Mouse (Mus musculus) megakaryocyte, embryonic 14.5 days (primary cell): ENCODE data around the gene Fam178b. TPM values are rescaled to one million over a fixed set of nuclear protein-coding genes. Genes with fewer than 3 reads are reported as not detected.

Experiments used
- H3K27me3 ChIP-seq: replicated peaks from 2 replicates; pipeline ENCODE3; 2012; ENCODE audit warnings: inconsistent platforms
- H3K36me3 ChIP-seq: replicated peaks from 2 replicates; pipeline ENCODE3; 2012; ENCODE audit warnings: low read length, inconsistent platforms, mixed read lengths
- H3K4me1 ChIP-seq: 2 replicates; pipeline ENCODE4 v1.6.1; 2012; ENCODE audit warnings: inconsistent platforms
- H3K4me3 ChIP-seq: replicated peaks from 2 replicates; pipeline ENCODE3; 2012; ENCODE audit warnings: moderate library complexity, mild to moderate bottlenecking, inconsistent platforms
- H3K9me3 ChIP-seq: 2 replicates; pipeline ENCODE4 v1.6.1; 2012; ENCODE audit warnings: inconsistent platforms
- FLI1 ChIP-seq: IDR thresholded peaks from 2 replicates; pipeline ENCODE4 v1.6.1; 2012; ENCODE audit warnings: low read length, inconsistent platforms, mixed read lengths
- GATA1 ChIP-seq: IDR thresholded peaks from 3 replicates; pipeline ENCODE4 v1.6.1; 2012; ENCODE audit warnings: mixed read lengths, low read length, inconsistent platforms, borderline replicate concordance
- polyA plus RNA-seq: library from polyadenylated mRNA; stranded (reverse); fragments of >175 nt; gene quantifications from 2 replicates; pipeline ENCODE4 v1.2.3, GENCODE M21; 2012; ENCODE audit warnings: low replicate concordance; ENCODE audit not compliant: insufficient read depth

Fam178b gene
- polyA plus RNA-seq, 1 experiment, result 2.0 TPM

DNA sequence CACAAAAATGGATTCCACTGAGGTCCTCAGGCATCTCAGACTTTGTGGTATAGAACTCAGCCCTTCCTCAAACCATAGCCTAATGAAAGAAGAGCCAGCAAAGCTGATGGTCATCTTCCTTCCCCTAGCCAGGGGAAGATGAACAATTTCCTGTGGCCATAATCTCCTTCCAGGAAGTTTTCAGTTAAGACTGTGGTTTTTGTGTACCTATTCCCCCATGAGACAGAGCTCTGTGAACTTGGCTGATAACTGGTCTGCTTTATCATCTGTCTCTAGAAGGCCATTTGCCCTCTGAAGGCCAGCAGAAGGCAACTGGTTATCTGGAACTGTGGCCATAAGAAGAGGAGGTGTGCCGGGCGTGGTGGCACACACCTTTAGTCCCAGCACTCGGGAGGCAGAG is 26.8 kb downstream of the Fam178b start:
- no peak overlapping the region for H3K4me3 ChIP-seq
- no peaks in the 10 kb centered on the region for H3K36me3 ChIP-seq
- H3K4me1 ChIP-seq, result peaks cover 27% of the 10 kb centered on the region
- peaks cover 32% of the 10 kb centered on the region for H3K27me3 ChIP-seq
- no peaks in the 10 kb centered on the region for H3K9me3 ChIP-seq
- TF ChIP-seq GATA1, result no peak
- no peak for TF ChIP-seq FLI1

DNA sequence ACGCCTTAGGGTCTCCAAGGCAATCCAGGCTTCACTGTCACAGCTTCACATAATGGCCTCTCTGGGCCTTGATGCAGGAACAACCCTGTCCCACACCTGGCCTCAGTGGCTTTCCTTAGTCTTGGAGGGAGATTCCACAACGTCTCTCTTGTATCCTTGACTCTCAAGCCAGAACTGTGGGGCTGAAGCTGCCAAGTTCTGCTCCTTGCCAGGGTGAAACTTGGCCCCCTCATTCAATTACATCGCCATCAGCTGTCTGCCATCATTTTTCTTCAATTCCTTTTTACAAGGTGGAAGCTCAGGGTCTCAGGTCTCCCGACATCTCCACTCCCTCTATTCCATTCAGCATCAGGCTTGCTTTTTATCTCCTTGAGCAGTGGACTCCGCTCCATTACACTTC is 27.9 kb downstream of the Fam178b start:
- Histone ChIP-seq H3K36me3 (no peaks in the 10 kb centered on the region), H3K4me1 (peaks cover 27% of the 10 kb centered on the region), H3K27me3 (peaks cover 30% of the 10 kb centered on the region), H3K9me3 (no peaks in the 10 kb centered on the region), H3K4me3 (no peak overlapping the region)
- TF ChIP-seq GATA1 (no peak), FLI1 (no peak)

DNA sequence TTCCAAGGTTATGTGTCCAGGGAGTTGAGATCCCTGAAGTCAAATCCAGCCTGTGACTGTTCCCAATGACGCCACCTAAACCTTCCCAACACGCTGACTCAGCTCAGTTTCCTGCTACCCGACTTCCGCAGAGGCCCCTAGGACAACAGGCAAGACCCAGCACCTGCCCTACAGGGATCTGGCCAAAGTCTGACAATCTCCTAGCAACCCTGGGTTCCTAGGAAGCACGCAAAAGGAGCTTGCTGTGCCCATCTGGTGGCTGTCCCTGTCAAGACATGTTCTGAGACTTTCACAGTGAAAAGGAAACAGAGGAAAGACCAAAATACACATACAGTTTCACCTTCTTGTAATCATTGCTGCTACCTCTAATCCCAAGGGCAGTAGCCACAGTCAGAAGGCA is 35.4 kb downstream of the Fam178b start:
- no peaks in the 10 kb centered on the region for H3K9me3 ChIP-seq
- TF ChIP-seq GATA1 (no peak), FLI1 (no peak)

DNA sequence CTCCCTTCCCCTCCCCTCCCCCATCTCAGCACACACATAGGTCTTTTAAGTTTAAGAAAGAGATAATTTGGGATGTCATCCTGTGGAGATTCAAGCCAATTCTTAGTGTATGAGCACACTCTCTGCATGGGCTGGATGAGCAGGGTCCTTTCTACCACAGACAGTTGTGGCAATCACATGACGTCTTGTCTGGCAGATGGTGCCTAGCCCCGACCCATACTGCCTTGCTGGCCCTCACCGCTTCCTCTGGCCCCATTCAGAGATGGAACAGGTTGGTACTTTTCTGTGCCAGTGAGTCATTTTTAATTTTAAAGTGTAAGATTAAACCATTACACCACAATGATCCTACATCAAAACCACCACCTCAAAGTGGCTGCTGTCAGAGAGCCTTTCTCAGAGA is 36.7 kb downstream of the Fam178b start:
- Histone ChIP-seq H3K4me3 (no peak overlapping the region), H3K9me3 (no peaks in the 10 kb centered on the region), H3K27me3 (peaks cover 45% of the 10 kb centered on the region), H3K36me3 (no peaks in the 10 kb centered on the region), H3K4me1 (peaks cover 9% of the 10 kb centered on the region)
- TF ChIP-seq GATA1 (no peak), FLI1 (no peak)

More for the DNA sequence above, 35.4 kb downstream of the Fam178b start:
- Histone ChIP-seq H3K36me3 (no peaks in the 10 kb centered on the region), H3K4me1 (peaks cover 9% of the 10 kb centered on the region), H3K4me3 (no peak overlapping the region), H3K27me3 (peaks cover 48% of the 10 kb centered on the region)

DNA sequence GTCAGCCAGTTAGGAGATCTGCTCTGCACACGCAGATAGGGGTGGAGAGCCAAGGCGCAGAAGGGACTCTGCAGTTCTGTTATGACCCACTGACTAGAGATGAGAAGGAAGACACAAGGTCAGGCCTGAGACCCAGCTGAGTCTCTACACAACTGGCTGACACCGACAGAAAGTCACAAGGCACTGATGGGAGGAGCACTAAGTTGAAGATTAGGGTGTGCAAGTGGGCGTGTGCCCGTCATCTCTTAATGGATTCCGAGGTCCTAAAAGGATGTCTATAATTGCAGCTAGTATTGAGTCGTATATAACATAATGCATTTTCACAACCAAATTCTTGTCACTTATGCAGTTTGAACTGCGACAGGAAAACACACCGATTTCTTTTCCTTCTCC is 38.4 kb downstream of the Fam178b start:
- Histone ChIP-seq H3K4me3 (no peak overlapping the region), H3K36me3 (no peaks in the 10 kb centered on the region), H3K4me1 (peaks cover 18% of the 10 kb centered on the region), H3K27me3 (peaks cover 44% of the 10 kb centered on the region), H3K9me3 (no peaks in the 10 kb centered on the region)
- no peak for TF ChIP-seq FLI1
- TF ChIP-seq GATA1, result no peak

DNA sequence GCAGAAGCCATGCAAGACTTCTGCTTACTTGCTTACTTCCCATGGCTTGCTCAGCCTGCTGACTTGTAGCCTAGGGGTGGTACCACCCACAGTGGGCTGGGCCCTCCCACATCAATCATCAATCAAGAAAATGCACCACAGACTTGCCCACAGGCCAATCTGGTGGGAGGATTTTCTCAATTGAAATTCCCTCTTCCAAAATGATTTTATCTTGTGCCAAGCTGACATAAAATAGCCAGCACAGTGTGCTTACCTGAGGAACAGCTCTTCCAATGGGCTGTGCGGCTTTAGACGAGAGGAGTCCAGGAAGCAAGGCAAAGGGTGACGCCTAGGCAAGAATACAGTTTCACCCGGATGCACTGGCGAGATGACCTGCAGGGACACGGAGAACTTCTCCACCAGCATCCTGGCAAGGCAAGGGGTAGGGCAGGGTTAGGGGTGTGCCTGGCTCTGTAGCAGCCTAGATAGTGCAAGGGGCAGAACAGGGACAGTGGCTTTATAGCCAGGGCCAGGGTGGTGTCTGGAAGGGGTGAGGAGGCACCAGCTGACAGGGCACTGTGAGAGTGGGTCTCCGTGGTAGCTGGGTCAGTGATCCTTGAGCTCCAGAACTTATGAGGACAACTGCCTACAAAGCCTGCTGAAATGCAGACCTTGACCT is 38.9 kb downstream of the Fam178b start:
- no peak overlapping the region for H3K4me3 ChIP-seq
- H3K36me3 ChIP-seq, result no peaks in the 10 kb centered on the region
- no peak for TF ChIP-seq FLI1
- TF ChIP-seq GATA1, result no peak
- peaks cover 18% of the 10 kb centered on the region for H3K4me1 ChIP-seq
- H3K9me3 ChIP-seq, result no peaks in the 10 kb centered on the region
- peaks cover 40% of the 10 kb centered on the region for H3K27me3 ChIP-seq

DNA sequence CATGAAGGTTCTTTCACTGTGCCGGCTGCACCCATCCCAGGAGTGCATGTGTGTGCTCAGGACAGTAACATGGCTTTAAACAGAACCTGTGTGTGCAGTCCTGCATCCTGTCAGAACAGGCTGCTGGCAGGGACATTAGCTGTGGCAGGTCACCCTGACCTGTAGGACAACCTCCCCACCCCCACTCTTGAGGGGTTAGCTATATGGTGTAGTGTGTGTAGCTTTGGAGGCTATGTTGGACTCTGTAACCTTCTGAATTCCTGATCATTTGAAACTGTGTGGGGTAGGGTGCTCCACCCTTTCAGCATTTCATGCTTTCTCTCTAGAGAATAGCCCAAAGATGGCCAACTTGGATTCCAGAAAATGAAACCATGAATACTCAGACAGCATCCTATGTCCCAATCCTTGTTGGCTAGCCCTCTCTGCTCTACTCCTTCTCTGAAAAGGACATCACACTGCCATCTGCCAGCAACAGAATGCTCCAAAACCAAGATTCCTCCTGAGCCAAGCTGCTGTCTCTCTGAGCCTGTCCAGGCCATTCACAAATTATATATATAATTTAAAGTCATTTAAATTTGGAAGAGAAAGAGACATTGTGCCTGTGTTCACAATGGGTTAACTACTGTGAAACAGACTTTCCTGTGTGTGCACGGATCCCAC is 47.0 kb downstream of the Fam178b start:
- Histone ChIP-seq H3K9me3 (no peaks in the 10 kb centered on the region), H3K36me3 (no peaks in the 10 kb centered on the region), H3K27me3 (peaks cover 69% of the 10 kb centered on the region), H3K4me3 (no peak overlapping the region), H3K4me1 (peaks cover 15% of the 10 kb centered on the region)
- TF ChIP-seq GATA1, result no peak
- TF ChIP-seq FLI1, result no peak

DNA sequence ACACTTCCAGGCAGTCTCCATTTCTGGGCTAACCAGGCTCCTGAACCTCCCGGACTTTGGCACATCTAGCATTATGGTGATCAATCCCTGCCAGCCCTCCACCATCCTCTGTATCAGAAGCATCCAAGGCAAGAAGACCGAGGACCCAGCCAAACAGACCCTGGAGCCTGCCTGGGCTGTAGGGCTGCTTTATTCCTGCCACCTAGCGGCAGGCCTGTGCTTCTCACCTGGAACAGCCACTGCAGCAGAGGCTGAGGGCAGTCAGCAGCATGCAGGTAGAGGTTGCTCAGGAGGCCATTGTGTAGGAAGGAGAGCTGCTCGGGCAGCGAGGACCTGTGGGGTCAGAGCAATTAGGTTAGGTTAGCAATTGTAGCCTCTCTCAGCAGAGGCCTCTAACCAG is 48.0 kb downstream of the Fam178b start:
- TF ChIP-seq GATA1 (no peak), FLI1 (no peak)
- Histone ChIP-seq H3K9me3 (no peaks in the 10 kb centered on the region), H3K4me1 (peaks cover 11% of the 10 kb centered on the region), H3K27me3 (peaks cover 74% of the 10 kb centered on the region), H3K4me3 (no peak overlapping the region), H3K36me3 (no peaks in the 10 kb centered on the region)

DNA sequence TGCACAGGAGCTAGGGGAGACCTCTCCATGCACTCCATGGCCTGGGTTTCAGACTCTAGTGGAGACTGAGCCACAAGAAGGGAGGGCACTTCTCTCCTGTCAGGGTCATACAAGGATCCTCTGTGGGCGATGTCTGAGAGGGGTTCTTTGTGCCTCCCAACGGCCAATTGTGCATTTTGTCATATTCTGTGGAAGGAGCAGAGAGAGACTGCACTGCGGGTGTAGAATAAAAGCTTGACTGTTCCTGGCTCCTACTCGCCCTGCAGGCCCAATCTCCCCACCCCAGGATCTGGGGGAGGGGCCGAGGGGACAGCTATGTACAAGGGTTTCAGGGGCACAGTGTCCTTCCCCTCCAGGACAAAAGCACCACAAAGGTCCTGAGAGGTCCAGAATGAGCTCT is 49.1 kb downstream of the Fam178b start:
- peaks cover 80% of the 10 kb centered on the region for H3K27me3 ChIP-seq
- TF ChIP-seq FLI1, result no peak
- H3K4me3 ChIP-seq, result no peak overlapping the region
- no peaks in the 10 kb centered on the region for H3K9me3 ChIP-seq
- no peaks in the 10 kb centered on the region for H3K36me3 ChIP-seq
- peaks cover 11% of the 10 kb centered on the region for H3K4me1 ChIP-seq

DNA sequence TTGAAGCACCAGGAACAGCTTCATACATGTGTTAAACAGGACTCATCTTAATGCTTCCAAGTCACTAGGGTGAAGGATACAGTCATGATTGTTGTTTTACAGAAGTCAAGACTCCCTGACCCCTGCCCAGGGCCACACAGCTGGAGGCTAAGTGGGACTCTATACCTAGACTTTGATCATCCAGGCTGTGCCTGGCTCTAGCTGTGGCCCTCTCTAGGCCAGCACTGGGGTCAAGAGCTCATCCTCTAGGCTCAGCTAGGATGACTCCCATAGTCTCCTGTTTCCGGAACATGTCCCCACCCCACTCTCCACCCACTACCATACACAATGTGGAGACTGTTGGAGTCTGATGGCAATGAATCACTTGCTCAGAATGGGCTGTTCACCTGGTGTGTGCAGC is 50.1 kb downstream of the Fam178b start:
- peaks cover 11% of the 10 kb centered on the region for H3K4me1 ChIP-seq
- H3K4me3 ChIP-seq, result no peak overlapping the region
- no peaks in the 10 kb centered on the region for H3K9me3 ChIP-seq
- H3K36me3 ChIP-seq, result no peaks in the 10 kb centered on the region
- peaks cover 81% of the 10 kb centered on the region for H3K27me3 ChIP-seq
- TF ChIP-seq GATA1 (no peak), FLI1 (no peak)

DNA sequence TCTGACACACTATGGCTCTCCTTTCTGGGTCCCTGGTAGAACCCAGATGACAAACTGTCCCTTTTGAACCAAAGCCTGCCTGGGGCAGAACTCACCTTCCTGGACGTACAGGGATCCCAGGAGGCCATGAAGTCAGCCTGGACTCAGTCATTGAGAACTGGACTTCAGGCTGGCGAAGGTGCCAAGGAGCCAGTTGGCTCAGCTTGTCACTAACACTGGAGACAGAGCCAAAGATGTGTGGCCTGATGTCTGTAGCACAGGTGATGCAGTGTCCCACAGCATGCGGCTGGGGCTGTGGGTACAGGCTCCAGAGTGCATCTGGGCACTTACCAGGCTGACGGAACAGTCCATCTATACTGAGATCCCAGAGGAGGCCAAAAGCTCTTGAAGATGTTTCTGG is 50.9 kb downstream of the Fam178b start:
- no peak for TF ChIP-seq GATA1
- TF ChIP-seq FLI1, result no peak
- H3K27me3 ChIP-seq, result peaks cover 83% of the 10 kb centered on the region
- no peak overlapping the region for H3K4me3 ChIP-seq
- peaks cover under 1% of the 10 kb centered on the region for H3K9me3 ChIP-seq
- no peaks in the 10 kb centered on the region for H3K36me3 ChIP-seq
- peaks cover 11% of the 10 kb centered on the region for H3K4me1 ChIP-seq
